Mouse (Mus musculus) right cerebral cortex, postnatal 10 days (tissue): ENCODE results near the gene Cd22.
"Not testable (repeated sequence)": the region's sequence is repeated elsewhere in the genome, so short reads cannot be mapped to it uniquely, and the experiment has no call there.

ENCODE experiments used
- DNase-seq, 2 experiments: peaks; one replicate each; pipeline ENCODE4 v3.0.0; 2021; ENCODE audit warnings: low spot score in 2 of 2

Gene Cd22

GRCm38 (mm10) chr7:30880176-30880575, at the start of gene Cd22:
TSS of gene Cd22 (minus strand) at chr7:30880342.
- DNase-seq = no peak

GRCm38 (mm10) chr7:30924581-30924980, 44.4 kb upstream of the Cd22 start, which contains the start of gene Hamp2:
TSS of gene Hamp2 (minus strand) at chr7:30924681.
- DNase-seq = not testable (repeated sequence)

- no peak for DNase-seq
Observed at GRCm38 (mm10) chr7:30924071-30924470, 43.9 kb upstream of the Cd22 start.

- not testable (repeated sequence) for DNase-seq
Observed at GRCm38 (mm10) chr7:30922490-30922889, 42.3 kb upstream of the Cd22 start.

- DNase-seq = no peak
Observed at GRCm38 (mm10) chr7:30920217-30920616, 40.1 kb upstream of the Cd22 start.

- DNase-seq = no peak
Observed at GRCm38 (mm10) chr7:30917219-30917618, 37.1 kb upstream of the Cd22 start.

- no peak for DNase-seq
Observed at GRCm38 (mm10) chr7:30916713-30917112, 36.6 kb upstream of the Cd22 start.

- no peak for DNase-seq
Observed at GRCm38 (mm10) chr7:30914732-30915131, 34.6 kb upstream of the Cd22 start, which contains the start of gene Mag. TSS of gene Mag (minus strand) at chr7:30914873.

- DNase-seq = no peak
Observed at GRCm38 (mm10) chr7:30909773-30910172, 29.6 kb upstream of the Cd22 start.

GRCm38 (mm10) chr7:30908992-30909431, 28.9 kb upstream of the Cd22 start:
- no peak for DNase-seq

- DNase-seq = no peak
Observed at GRCm38 (mm10) chr7:30908277-30908991, 28.3 kb upstream of the Cd22 start.

GRCm38 (mm10) chr7:30904042-30904441, 23.9 kb upstream of the Cd22 start:
- peak; percentile 33 to 46 for DNase-seq

GRCm38 (mm10) chr7:30895217-30895616, 15.1 kb upstream of the Cd22 start:
- no peak for DNase-seq

- no peak for DNase-seq
Observed at GRCm38 (mm10) chr7:30892515-30892914, 12.4 kb upstream of the Cd22 start.

GRCm38 (mm10) chr7:30891746-30892145, 11.6 kb upstream of the Cd22 start:
- no peak for DNase-seq

GRCm38 (mm10) chr7:30890681-30891080, 10.5 kb upstream of the Cd22 start:
- DNase-seq = no peak

GRCm38 (mm10) chr7:30888786-30889185, 8.6 kb upstream of the Cd22 start:
- DNase-seq = no peak

GRCm38 (mm10) chr7:30887568-30888188, 7.5 kb upstream of the Cd22 start:
- DNase-seq = peak in 1 of 2 experiments; percentile 34

- DNase-seq = no peak
Observed at GRCm38 (mm10) chr7:30886852-30887251, 6.7 kb upstream of the Cd22 start.

- no peak for DNase-seq
Observed at GRCm38 (mm10) chr7:30884047-30884446, 3.9 kb upstream of the Cd22 start.

GRCm38 (mm10) chr7:30881367-30881766, 1.2 kb upstream of the Cd22 start:
- DNase-seq = no peak

- DNase-seq = no peak
Observed at GRCm38 (mm10) chr7:30878950-30879349, 1.2 kb downstream of the Cd22 start.

GRCm38 (mm10) chr7:30873083-30873482, 7.1 kb downstream of the Cd22 start:
- DNase-seq = peak; percentile 57 to 74
